Mouse (Mus musculus): ENCODE results near the gene Abl1.

- no peak for TF ChIP-seq CTCF (IDR thresholded peaks at IDR 0.05; ENCODE audit: control insufficient read depth, insufficient read depth, insufficient read length)
- TF ChIP-seq USF1 (IDR thresholded peaks at IDR 0.05; ENCODE audit: low read depth): no peak
- no peak for TF ChIP-seq FOSL1 (IDR thresholded peaks at IDR 0.05; ENCODE audit: insufficient read depth, low read length, poor library complexity, severe bottlenecking)
- no peak for TF ChIP-seq MYOD1 (IDR thresholded peaks at IDR 0.05; ENCODE audit: control insufficient read depth, insufficient read length, low read depth)
- no peak for TF ChIP-seq MAX (IDR thresholded peaks at IDR 0.05)
- TF ChIP-seq CEBPB (IDR thresholded peaks at IDR 0.05; ENCODE audit: low read depth): no peak
- no peak for TF ChIP-seq MYOG (IDR thresholded peaks at IDR 0.05; ENCODE audit: control insufficient read depth, extremely low read depth, insufficient read length)
Observed at GRCm38 (mm10) chr2:31846692-31847660, 158.8 kb downstream of the Abl1 start.

All from C2C12 (cell line).